Mouse (Mus musculus): ENCODE measurements around the gene Creb3l1. TPM values are rescaled to one million over a fixed set of nuclear protein-coding genes. Genes with fewer than 3 reads are reported as not detected.

Creb3l1 gene
- polyA plus RNA-seq, 1 experiment = 1.7 TPM

- TF ChIP-seq POLR2A (IDR thresholded peaks at IDR 0.05; ENCODE audit: borderline replicate concordance, control insufficient read depth, low read depth, low read length) (no peak), CTCF (IDR thresholded peaks at IDR 0.05; ENCODE audit: control insufficient read depth, insufficient read depth, low read length) (no peak)
- H3K4me3 ChIP-seq (replicated peaks; ENCODE audit: control insufficient read depth, low read depth, low read length) = peak overlapping the region; percentile 10
- peak overlapping the region; percentile 57 for H3K27ac ChIP-seq (ENCODE audit: control insufficient read depth, insufficient read depth, low read depth, low read length, poor library complexity)
- H3K4me1 ChIP-seq (ENCODE audit: control insufficient read depth, insufficient read depth, low read length) = peaks cover 13% of the 10 kb centered on the region
- WGBS = 23% methylated on average over 11 of the region's 11 CpGs
These were observed 76.7 kb downstream of the Creb3l1 start for GRCm38 (mm10) chr2:91947397-91948150.

- WGBS = 39% methylated on average over 6 of the region's 6 CpGs
These were observed 77.5 kb downstream of the Creb3l1 start for GRCm38 (mm10) chr2:91946836-91947235.

GRCm38 (mm10) chr2:91945483-91945882 lies 78.8 kb downstream of the Creb3l1 start, which contains the start of gene Gm9821:
TSS of gene Gm9821 (plus strand) at chr2:91945703.
- H3K27ac ChIP-seq (ENCODE audit: control insufficient read depth, insufficient read depth, low read depth, low read length, poor library complexity) = no peak within 1 kb of the TSS
- H3K4me3 ChIP-seq (replicated peaks; ENCODE audit: control insufficient read depth, low read depth, low read length) = no peak within 1 kb of the TSS
- TF ChIP-seq CTCF (IDR thresholded peaks at IDR 0.05; ENCODE audit: control insufficient read depth, insufficient read depth, low read length) (no peak), POLR2A (IDR thresholded peaks at IDR 0.05; ENCODE audit: borderline replicate concordance, control insufficient read depth, low read depth, low read length) (no peak)
- WGBS = 87% methylated on average over 18 of the region's 18 CpGs
- peaks cover 13% of the 10 kb centered on the region for H3K4me1 ChIP-seq (ENCODE audit: control insufficient read depth, insufficient read depth, low read length)

More at GRCm38 (mm10) chr2:91946836-91947235, 77.5 kb downstream of the Creb3l1 start:
- no peak overlapping the region for H3K27ac ChIP-seq (ENCODE audit: control insufficient read depth, insufficient read depth, low read depth, low read length, poor library complexity)
- no peak for TF ChIP-seq POLR2A (IDR thresholded peaks at IDR 0.05; ENCODE audit: borderline replicate concordance, control insufficient read depth, low read depth, low read length)
- no peak for TF ChIP-seq CTCF (IDR thresholded peaks at IDR 0.05; ENCODE audit: control insufficient read depth, insufficient read depth, low read length)
- H3K4me1 ChIP-seq (ENCODE audit: control insufficient read depth, insufficient read depth, low read length) = peaks cover 13% of the 10 kb centered on the region
- no peak overlapping the region for H3K4me3 ChIP-seq (replicated peaks; ENCODE audit: control insufficient read depth, low read depth, low read length)

GRCm38 (mm10) chr2:91944170-91944950 lies 79.9 kb downstream of the Creb3l1 start:
- no peak overlapping the region for H3K27ac ChIP-seq (ENCODE audit: control insufficient read depth, insufficient read depth, low read depth, low read length, poor library complexity)
- WGBS = 42% methylated on average over 13 of the region's 13 CpGs
- TF ChIP-seq POLR2A (IDR thresholded peaks at IDR 0.05; ENCODE audit: borderline replicate concordance, control insufficient read depth, low read depth, low read length) (no peak), CTCF (IDR thresholded peaks at IDR 0.05; ENCODE audit: control insufficient read depth, insufficient read depth, low read length) (peak; percentile 99)
- H3K4me3 ChIP-seq (replicated peaks; ENCODE audit: control insufficient read depth, low read depth, low read length) = no peak overlapping the region
- H3K4me1 ChIP-seq (ENCODE audit: control insufficient read depth, insufficient read depth, low read length) = peaks cover 13% of the 10 kb centered on the region

GRCm38 (mm10) chr2:91942356-91942755 lies 81.9 kb downstream of the Creb3l1 start:
- Histone ChIP-seq H3K27ac (ENCODE audit: control insufficient read depth, insufficient read depth, low read depth, low read length, poor library complexity) (no peak overlapping the region), H3K4me1 (ENCODE audit: control insufficient read depth, insufficient read depth, low read length) (peaks cover 3% of the 10 kb centered on the region; the same call in 1 of the 2 replicates), H3K4me3 (replicated peaks; ENCODE audit: control insufficient read depth, low read depth, low read length) (no peak overlapping the region)
- TF ChIP-seq CTCF (IDR thresholded peaks at IDR 0.05; ENCODE audit: control insufficient read depth, insufficient read depth, low read length) (peak; percentile 29; the same call in 1 of the 2 replicates), POLR2A (IDR thresholded peaks at IDR 0.05; ENCODE audit: borderline replicate concordance, control insufficient read depth, low read depth, low read length) (no peak)
- whole genome bisulfite sequencing = 85% methylated on average over 6 of the region's 6 CpGs

- Histone ChIP-seq H3K4me3 (replicated peaks; ENCODE audit: control insufficient read depth, low read depth, low read length) (no peak overlapping the region), H3K4me1 (ENCODE audit: control insufficient read depth, insufficient read depth, low read length) (no peaks in the 10 kb centered on the region), H3K27ac (ENCODE audit: control insufficient read depth, insufficient read depth, low read depth, low read length, poor library complexity) (no peak overlapping the region)
- TF ChIP-seq POLR2A (IDR thresholded peaks at IDR 0.05; ENCODE audit: borderline replicate concordance, control insufficient read depth, low read depth, low read length) = no peak
- TF ChIP-seq CTCF (IDR thresholded peaks at IDR 0.05; ENCODE audit: control insufficient read depth, insufficient read depth, low read length) = no peak
- 89% methylated on average over 15 of the region's 15 CpGs for WGBS
These were observed 84.9 kb downstream of the Creb3l1 start for GRCm38 (mm10) chr2:91939303-91939935.

- 91% methylated on average over 7 of the region's 7 CpGs for WGBS
- no peaks in the 10 kb centered on the region for H3K4me1 ChIP-seq (ENCODE audit: control insufficient read depth, insufficient read depth, low read length)
- H3K27ac ChIP-seq (ENCODE audit: control insufficient read depth, insufficient read depth, low read depth, low read length, poor library complexity) = no peak overlapping the region
- H3K4me3 ChIP-seq (replicated peaks; ENCODE audit: control insufficient read depth, low read depth, low read length) = no peak overlapping the region
- TF ChIP-seq CTCF (IDR thresholded peaks at IDR 0.05; ENCODE audit: control insufficient read depth, insufficient read depth, low read length) = no peak
- TF ChIP-seq POLR2A (IDR thresholded peaks at IDR 0.05; ENCODE audit: borderline replicate concordance, control insufficient read depth, low read depth, low read length) = no peak
These were observed 88.1 kb downstream of the Creb3l1 start for GRCm38 (mm10) chr2:91936154-91936553.
